Mouse (Mus musculus) bone marrow, adult 2 months (tissue): ENCODE measurements at regions not wholly inside any gene's neighbourhood (a gene's known extent, or its start where the extent isn't known, plus 50 kb on each side); places are given as distances from the start of the nearest gene placed in this dataset.

ENCODE experiments used
- H3K27ac ChIP-seq: fragments of 200-500 bp; 2 replicates; pipeline ENCODE4 v1.5.1; 2012; ENCODE audit warnings: low read depth, mild to moderate bottlenecking, control low read depth, inconsistent platforms, low read length; ENCODE audit not compliant: control insufficient read depth, poor library complexity, insufficient read depth
- H3K4me1 ChIP-seq: fragments of 200-500 bp; 2 replicates; pipeline ENCODE4 v1.6.1; 2011; ENCODE audit warnings: low read length; ENCODE audit not compliant: control insufficient read depth, insufficient read depth
- H3K4me3 ChIP-seq: fragments of 200-500 bp; replicated peaks from 2 replicates; pipeline ENCODE3; 2011; ENCODE audit warnings: mild to moderate bottlenecking, low read depth, low read length, control low read depth; ENCODE audit not compliant: control insufficient read depth
- CTCF ChIP-seq: fragments of 200-500 bp; IDR thresholded peaks from 2 replicates; pipeline ENCODE4 v1.5.1; 2011; ENCODE audit warnings: low read length, control low read depth; ENCODE audit not compliant: control insufficient read depth, insufficient read depth
- POLR2A ChIP-seq: fragments of 200-500 bp; IDR thresholded peaks from 2 replicates; pipeline ENCODE4 v1.6.1; 2011; ENCODE audit warnings: low read depth, mild to moderate bottlenecking, control low read depth, low read length, borderline replicate concordance; ENCODE audit not compliant: control insufficient read depth
- WGBS: fragments of 180-500 bp; shearing (Covaris S2); methylation state at CpG from one replicate; pipeline ENCODE4 v1.1.7; 2018; 5-methylcytosine and 5-hydroxymethylcytosine counted together

DNA sequence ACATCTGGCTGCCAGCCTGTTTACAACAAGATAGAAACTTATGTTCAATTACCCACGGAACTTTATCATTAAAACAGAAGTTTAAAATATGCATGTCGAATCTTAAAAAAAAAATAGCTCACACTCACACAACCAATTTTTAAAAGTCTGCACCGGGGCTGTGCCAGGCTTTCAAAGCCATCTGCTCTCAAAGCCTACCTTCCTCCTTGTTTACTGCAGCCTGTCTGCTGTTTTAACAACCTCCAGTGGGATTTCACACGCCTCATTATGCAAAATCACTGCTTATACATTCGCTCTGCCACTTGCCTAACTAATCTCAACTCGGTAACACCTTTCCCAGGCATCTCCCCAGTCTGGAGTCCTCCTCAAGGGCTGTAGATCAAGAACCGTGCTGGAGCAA, 292.6 kb upstream of the Castor2 start:
- WGBS = 45% methylated on average over 7 of the region's 7 CpGs
- H3K4me3 ChIP-seq = no peak overlapping the region

DNA sequence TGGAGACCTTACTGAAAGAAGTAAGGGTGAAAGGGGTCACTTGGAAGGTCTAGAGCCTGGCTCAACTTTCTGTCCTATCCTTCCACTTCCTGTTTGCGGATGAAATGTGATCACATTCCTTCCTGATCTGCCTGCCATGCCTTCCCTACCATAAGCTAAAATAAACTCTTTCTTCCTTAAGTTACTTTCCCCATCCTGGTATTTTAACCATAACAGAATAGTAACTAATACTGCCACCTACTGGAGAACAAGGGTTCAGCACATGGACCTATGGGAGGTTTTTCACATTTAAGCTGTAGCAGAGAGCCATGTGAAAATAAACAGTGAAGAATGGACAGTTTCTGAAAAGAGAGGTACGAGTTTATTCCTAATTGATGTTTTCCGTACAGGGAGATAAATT, 297.5 kb upstream of the Castor2 start:
- Histone ChIP-seq H3K4me3 (no peak overlapping the region), H3K4me1 (no peaks in the 10 kb centered on the region), H3K27ac (no peak overlapping the region)
- no peak for TF ChIP-seq CTCF
- no peak for TF ChIP-seq POLR2A
- 68% methylated on average over 3 of the region's 3 CpGs for WGBS

More for the DNA sequence above, 292.6 kb upstream of the Castor2 start:
- TF ChIP-seq CTCF = no peak
- no peak for TF ChIP-seq POLR2A
- H3K27ac ChIP-seq = no peak overlapping the region
- no peaks in the 10 kb centered on the region for H3K4me1 ChIP-seq

DNA sequence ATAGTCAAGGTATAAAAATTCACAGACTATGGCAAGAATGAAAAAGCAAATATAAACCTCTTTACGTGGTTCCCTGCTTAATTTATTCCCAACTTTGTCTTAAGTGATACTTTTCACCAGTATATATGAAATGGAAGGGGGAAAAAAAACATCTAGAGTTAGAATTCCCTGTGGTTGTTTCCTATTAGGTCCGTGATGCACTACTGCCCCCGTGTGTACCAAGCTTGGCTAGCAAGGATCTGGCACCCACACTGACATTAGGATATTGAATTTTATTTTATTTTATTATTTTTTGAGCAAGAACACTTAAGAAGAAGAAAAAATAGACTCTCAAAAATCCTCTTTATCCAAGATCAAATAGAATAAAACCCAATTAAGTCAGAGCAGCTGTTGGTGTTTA, 303.9 kb upstream of the Castor2 start:
- Histone ChIP-seq H3K4me1 (no peaks in the 10 kb centered on the region), H3K27ac (no peak overlapping the region), H3K4me3 (no peak overlapping the region)
- no peak for TF ChIP-seq CTCF
- TF ChIP-seq POLR2A = no peak
- 35% methylated on average over 3 of the region's 3 CpGs for WGBS

DNA sequence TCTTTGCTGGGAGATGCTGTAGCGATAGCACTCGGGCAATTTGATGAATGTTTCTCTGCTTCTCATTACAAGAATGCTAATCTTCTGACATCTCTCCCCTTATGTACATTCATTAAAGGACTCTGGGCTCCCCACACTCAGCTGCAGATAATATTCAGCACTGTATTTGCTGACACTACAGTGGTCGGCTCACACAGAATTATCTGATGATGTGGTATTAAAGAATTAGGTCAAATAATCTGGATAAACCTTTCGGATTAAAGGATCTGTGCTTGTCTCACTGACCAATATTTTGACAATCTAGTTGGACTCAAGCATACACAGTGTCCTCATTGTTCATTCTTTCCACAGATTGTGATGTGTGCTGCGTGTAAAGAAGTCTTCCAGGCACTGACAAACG, 308.8 kb upstream of the Castor2 start:
- 76% methylated on average over 6 of the region's 6 CpGs for WGBS
- H3K4me3 ChIP-seq = no peak overlapping the region
- no peak overlapping the region for H3K27ac ChIP-seq
- H3K4me1 ChIP-seq = no peaks in the 10 kb centered on the region
- TF ChIP-seq CTCF (no peak), POLR2A (no peak)

DNA sequence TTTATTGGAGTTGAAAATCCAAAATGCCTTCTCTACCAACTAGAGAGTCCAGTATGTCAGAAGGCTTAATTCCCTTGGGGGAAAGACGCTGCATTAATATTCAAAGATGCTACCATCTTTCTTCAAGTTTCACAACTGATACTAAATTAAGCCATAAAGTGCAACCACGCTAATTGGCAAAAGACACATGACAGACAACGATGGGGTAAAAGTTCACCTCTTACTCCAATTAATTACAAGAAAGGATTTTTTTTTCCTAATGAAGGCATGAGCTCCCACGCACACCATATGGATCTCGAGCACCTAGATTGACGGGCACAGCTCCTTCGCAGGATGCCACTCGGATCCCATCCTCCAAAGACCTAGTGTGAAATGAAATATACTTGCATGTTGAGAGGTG, 311.5 kb upstream of the Castor2 start:
- TF ChIP-seq CTCF (no peak), POLR2A (no peak)
- Histone ChIP-seq H3K4me1 (no peaks in the 10 kb centered on the region), H3K4me3 (no peak overlapping the region), H3K27ac (no peak overlapping the region)
- 85% methylated on average over 8 of the region's 8 CpGs for WGBS

DNA sequence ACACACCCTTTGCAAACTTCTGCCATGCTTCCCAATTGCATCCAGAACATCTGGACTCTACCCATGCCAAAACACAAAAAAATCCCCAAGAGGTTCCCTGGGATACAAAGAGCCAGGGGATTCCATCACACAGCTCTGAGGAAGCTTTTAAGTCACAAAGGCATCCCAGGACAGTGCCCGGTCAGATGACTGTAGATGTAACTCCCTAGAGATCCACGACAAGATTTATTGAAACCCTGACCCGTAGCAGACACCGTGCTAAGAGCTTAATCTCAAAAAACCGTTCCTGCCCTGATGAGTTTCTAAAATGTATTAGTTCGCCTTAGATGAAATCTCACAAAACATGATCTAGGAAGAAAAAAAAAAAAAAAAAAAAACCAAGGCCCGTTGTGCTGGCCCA, 312.0 kb upstream of the Castor2 start:
- TF ChIP-seq POLR2A = no peak
- no peak for TF ChIP-seq CTCF
- no peaks in the 10 kb centered on the region for H3K4me1 ChIP-seq
- 80% methylated on average over 7 of the region's 7 CpGs for WGBS
- no peak overlapping the region for H3K27ac ChIP-seq
- H3K4me3 ChIP-seq = no peak overlapping the region

DNA sequence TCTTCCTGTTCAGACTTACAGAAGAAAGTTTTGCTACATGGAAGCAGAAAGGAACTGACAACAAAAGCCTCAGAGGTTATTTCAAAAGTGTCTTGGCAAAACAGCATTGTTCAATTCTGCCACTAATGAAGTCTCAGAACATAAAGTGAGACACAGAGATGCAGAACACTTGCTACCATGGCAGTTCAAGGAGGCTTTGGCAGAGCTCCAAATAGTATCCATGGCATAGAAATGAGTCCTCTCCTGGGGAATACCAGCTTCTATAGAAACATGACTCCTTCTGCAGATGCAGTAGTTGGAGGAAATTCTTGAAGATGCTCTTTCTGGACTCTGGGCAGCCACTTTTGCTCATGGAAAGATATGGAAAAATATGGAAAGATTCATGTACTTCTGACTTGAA, 322.9 kb upstream of the Castor2 start:
- Histone ChIP-seq H3K4me1 (no peaks in the 10 kb centered on the region), H3K27ac (no peak overlapping the region), H3K4me3 (no peak overlapping the region)
- no peak for TF ChIP-seq POLR2A
- TF ChIP-seq CTCF = no peak

DNA sequence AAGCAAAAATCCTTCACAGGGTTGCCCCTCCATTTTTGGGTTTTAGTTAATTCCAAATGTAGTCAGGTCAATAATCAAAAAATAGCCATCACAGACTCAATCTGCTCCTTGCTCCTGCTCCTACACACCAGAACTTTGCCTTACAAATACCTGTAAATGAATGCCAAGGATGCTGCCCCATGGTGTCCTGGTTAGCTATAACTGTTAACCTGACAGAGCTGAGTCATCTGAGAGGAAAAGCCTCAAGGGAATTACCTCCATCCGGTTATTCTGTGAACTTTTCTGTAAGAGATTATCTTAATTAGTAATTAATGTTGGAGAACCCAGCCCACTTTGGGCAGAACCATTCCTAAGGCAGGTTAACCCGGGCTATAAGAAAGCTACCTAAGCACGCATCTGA, 325.4 kb upstream of the Castor2 start:
- Histone ChIP-seq H3K4me1 (no peaks in the 10 kb centered on the region), H3K4me3 (no peak overlapping the region), H3K27ac (no peak overlapping the region)
- TF ChIP-seq POLR2A (no peak), CTCF (no peak)
- 80% methylated on average over 3 of the region's 3 CpGs for WGBS

DNA sequence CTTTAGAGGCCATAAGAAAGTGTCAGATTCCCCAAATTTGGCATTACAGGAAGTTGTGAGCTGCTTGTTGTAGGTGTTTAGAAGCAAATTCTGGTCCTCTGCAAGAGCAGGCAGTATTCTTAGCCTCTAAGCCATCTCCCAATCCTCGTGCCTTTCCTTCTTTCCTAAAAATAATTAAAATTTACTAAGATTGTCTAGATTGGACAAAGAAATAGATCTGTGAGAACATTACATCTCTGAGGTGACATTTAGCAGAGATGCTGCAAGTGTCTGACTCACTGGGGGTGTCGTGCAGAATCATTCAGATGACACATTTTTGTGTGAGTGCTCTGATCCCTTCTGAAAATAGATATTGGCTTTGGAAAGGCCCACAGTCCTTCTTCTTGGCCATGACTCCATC, 330.7 kb upstream of the Castor2 start:
- no peak overlapping the region for H3K4me3 ChIP-seq
- WGBS = 60% methylated on average over 2 of the region's 2 CpGs

DNA sequence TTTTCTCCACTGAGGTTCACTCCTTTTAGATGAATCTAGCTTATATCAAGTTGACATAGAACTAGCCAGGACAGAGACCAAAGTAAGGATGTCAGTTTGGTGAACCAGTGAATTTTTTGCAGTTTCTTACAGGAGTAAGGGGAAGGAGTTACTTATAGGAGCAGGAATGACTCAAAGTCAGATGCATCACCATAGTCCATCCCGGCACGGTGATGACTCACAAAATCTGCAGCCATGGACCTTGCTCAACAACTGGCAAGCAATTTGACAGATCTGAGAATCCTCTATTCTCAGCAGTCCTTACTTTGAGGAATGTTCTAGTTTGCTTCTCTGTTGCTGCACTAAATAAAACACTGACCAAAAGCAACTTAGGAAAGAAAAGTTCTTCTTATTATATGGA, 341.7 kb upstream of the Castor2 start:
- Histone ChIP-seq H3K27ac (no peak overlapping the region), H3K4me3 (no peak overlapping the region), H3K4me1 (no peaks in the 10 kb centered on the region)
- 90% methylated on average over 2 of the region's 2 CpGs for WGBS
- TF ChIP-seq POLR2A (no peak), CTCF (no peak)

More for the DNA sequence above, 330.7 kb upstream of the Castor2 start:
- TF ChIP-seq POLR2A (no peak), CTCF (no peak)
- no peak overlapping the region for H3K27ac ChIP-seq
- H3K4me1 ChIP-seq = no peaks in the 10 kb centered on the region
